In the genomic region with DNA sequence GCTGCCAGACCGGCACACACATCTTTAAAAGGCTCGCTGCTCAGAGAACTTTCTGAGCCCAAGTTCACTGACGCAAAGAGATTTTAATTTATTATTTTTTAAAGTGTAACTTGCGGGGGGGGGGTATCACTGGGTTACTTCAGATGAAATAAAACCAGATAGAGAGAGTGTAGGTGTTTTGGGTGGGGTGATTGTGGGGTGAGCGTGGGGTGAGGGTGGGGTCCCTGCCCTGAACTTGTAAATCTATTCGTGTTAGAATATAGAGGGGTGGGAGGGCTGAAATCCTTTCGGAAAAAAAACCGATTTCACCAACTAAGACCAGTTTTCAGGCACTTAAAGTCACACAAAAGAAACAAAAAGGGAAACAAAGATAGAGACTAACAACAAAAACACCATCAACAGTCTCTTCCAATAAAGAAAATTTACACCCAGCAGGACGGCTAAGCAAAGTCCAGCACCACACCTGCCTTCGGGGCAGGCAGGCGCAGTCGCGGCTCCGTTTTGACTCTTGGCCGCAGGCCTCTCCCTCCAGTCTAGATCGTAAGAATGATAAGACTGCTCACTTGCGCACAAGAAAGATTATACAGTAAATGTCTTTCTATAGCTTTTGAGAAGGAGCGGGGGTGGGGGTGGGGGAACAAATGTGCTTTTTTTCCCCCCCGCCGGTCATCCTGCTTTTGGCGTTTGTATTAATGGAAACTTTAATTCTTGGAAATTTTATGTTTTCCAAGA, we compare ENCODE assay signal across 8 mouse cellular contexts. TPM values are rescaled to one million over a fixed set of nuclear protein-coding genes. Genes with fewer than 3 reads are reported as not detected.
DNase-seq lines count a peak whose midpoint lies in the region; ATAC-seq and TF ChIP-seq lines count a peak whose summit lies in the region.

No protein-coding gene starts in this region.

- TF ChIP-seq CTCF in lung, postnatal 0 days (IDR thresholded peaks at IDR 0.05) = no peak
- no peak for TF ChIP-seq CTCF in kidney, postnatal 0 days (IDR thresholded peaks at IDR 0.05; ENCODE audit: low read depth)

- peaks cover 24% of the 10 kb centered on the region for H3K27me3 ChIP-seq in lung, postnatal 0 days (replicated peaks; ENCODE audit: insufficient read depth, low read length)
- H3K27me3 ChIP-seq in forebrain, embryonic 14.5 days (replicated peaks; ENCODE audit: control insufficient read depth, insufficient read depth, low read length) = peaks cover 37% of the 10 kb centered on the region
- H3K27me3 ChIP-seq in kidney, postnatal 0 days (ENCODE audit: insufficient read depth, low read length) = 0 out of 2 replicates have a peak, but pooled peaks cover 4% of the 10 kb centered on the region
- peaks cover 45% of the 10 kb centered on the region for H3K27me3 ChIP-seq in midbrain, embryonic 14.5 days (ENCODE audit: control insufficient read depth, insufficient read depth, low read length)

- DNase-seq in lung, postnatal 0 days (ENCODE audit: low spot score) = peak; percentile 46
- no peak for DNase-seq in lung, postnatal 25 days (ENCODE audit: low spot score)
- DNase-seq in forebrain, embryonic 14.5 days (ENCODE audit: low spot score) = no peak
- DNase-seq in kidney, postnatal 0 days (ENCODE audit: low spot score) = no peak
- DNase-seq in midbrain, embryonic 14.5 days = peak; percentile 33
- no peak for DNase-seq in Muller cell, postnatal 12 days (ENCODE audit: inconsistent ontology term)
- DNase-seq in testis, postnatal 14 days (ENCODE audit: low spot score) = no peak

- H3K4me2 ChIP-seq in lung, postnatal 0 days (replicated peaks; ENCODE audit: low read depth, low read length) = peak overlapping the region; percentile 74
- H3K4me2 ChIP-seq in forebrain, embryonic 14.5 days (ENCODE audit: low read length) = peak overlapping the region; percentile 98
- peak overlapping the region; percentile 84 for H3K4me2 ChIP-seq in kidney, postnatal 0 days (ENCODE audit: low read length)
- H3K4me2 ChIP-seq in midbrain, embryonic 14.5 days (ENCODE audit: low read length) = peak overlapping the region; percentile 96

- WGBS in lung, postnatal 0 days = 3% methylated on average over 21 of the region's 21 CpGs
- WGBS in forebrain, embryonic 14.5 days = 4% methylated on average over 21 of the region's 21 CpGs
- WGBS in kidney, postnatal 0 days = 1% methylated on average over 21 of the region's 21 CpGs
- 3% methylated on average over 21 of the region's 21 CpGs for WGBS in midbrain, embryonic 14.5 days

- H3K9ac ChIP-seq in lung, postnatal 0 days (replicated peaks; ENCODE audit: low read depth) = 0 out of 2 replicates have a peak overlapping the region, but pooled peaks have one; percentile 8
- H3K9ac ChIP-seq in forebrain, embryonic 14.5 days (ENCODE audit: low read length) = peak overlapping the region; percentile 56
- H3K9ac ChIP-seq in kidney, postnatal 0 days (ENCODE audit: low read depth, low read length) = peak overlapping the region; percentile 61
- H3K9ac ChIP-seq in midbrain, embryonic 14.5 days (replicated peaks; ENCODE audit: low read length) = peak overlapping the region; percentile 40; the same call in 1 of the 2 replicates

- H3K4me3 ChIP-seq in lung, postnatal 0 days (ENCODE audit: low read depth, low read length) = peak overlapping the region; percentile 40
- H3K4me3 ChIP-seq in forebrain, embryonic 14.5 days (ENCODE audit: low read depth, low read length) = peak overlapping the region; percentile 44
- peak overlapping the region; percentile 43 for H3K4me3 ChIP-seq in kidney, postnatal 0 days (replicated peaks; ENCODE audit: low read depth, low read length)
- peak overlapping the region; percentile 46 for H3K4me3 ChIP-seq in midbrain, embryonic 14.5 days (replicated peaks; ENCODE audit: low read depth, low read length)

- H3K27ac ChIP-seq in lung, postnatal 0 days (ENCODE audit: low read length) = peak overlapping the region; percentile 71
- no peak overlapping the region for H3K27ac ChIP-seq in forebrain, embryonic 14.5 days (ENCODE audit: low read depth, low read length)
- H3K27ac ChIP-seq in kidney, postnatal 0 days = peak overlapping the region; percentile 75
- H3K27ac ChIP-seq in midbrain, embryonic 14.5 days (replicated peaks; ENCODE audit: low read depth, low read length) = no peak overlapping the region

- no peak for TF ChIP-seq EP300 in lung, postnatal 0 days (IDR thresholded peaks at IDR 0.05)

- H3K9me3 ChIP-seq in lung, postnatal 0 days (ENCODE audit: low read length) = no peaks in the 10 kb centered on the region
- no peaks in the 10 kb centered on the region for H3K9me3 ChIP-seq in forebrain, embryonic 14.5 days (replicated peaks; ENCODE audit: control insufficient read depth, low read length)
- no peaks in the 10 kb centered on the region for H3K9me3 ChIP-seq in kidney, postnatal 0 days (replicated peaks; ENCODE audit: low read length)
- H3K9me3 ChIP-seq in midbrain, embryonic 14.5 days (ENCODE audit: control insufficient read depth, low read length) = no peaks in the 10 kb centered on the region

- H3K4me1 ChIP-seq in lung, postnatal 0 days (ENCODE audit: insufficient read depth, low read depth, low read length) = peaks cover 3% of the 10 kb centered on the region; the same call in 1 of the 2 replicates
- H3K4me1 ChIP-seq in forebrain, embryonic 14.5 days (ENCODE audit: control insufficient read depth, insufficient read depth, low read length) = peaks cover 3% of the 10 kb centered on the region; the same call in 1 of the 2 replicates
- no peaks in the 10 kb centered on the region for H3K4me1 ChIP-seq in kidney, postnatal 0 days (replicated peaks; ENCODE audit: insufficient read depth, low read length)
- peaks cover 13% of the 10 kb centered on the region for H3K4me1 ChIP-seq in midbrain, embryonic 14.5 days (ENCODE audit: control insufficient read depth, insufficient read depth, low read length)

- peak; percentile 7; the same call in 1 of the 2 replicates for ATAC-seq in lung, postnatal 0 days
- no peak; the same call in 1 of the 2 replicates for ATAC-seq in forebrain, embryonic 14.5 days
- ATAC-seq in kidney, postnatal 0 days (replicated peaks; ENCODE audit: low FRiP score, low read depth) = peak; percentile 8; the same call in 1 of the 2 replicates
- 0 out of 2 replicates have a peak, but pooled peaks have one; percentile 1 for ATAC-seq in midbrain, embryonic 14.5 days (ENCODE audit: low FRiP score, low TSS enrichment)
- ATAC-seq in cerebellum, adult (ENCODE audit: insufficient number of reproducible peaks, low FRiP score, low TSS enrichment) = no peak

- H3K36me3 ChIP-seq in lung, postnatal 0 days (ENCODE audit: insufficient read depth, low read length) = no peaks in the 10 kb centered on the region
- no peaks in the 10 kb centered on the region for H3K36me3 ChIP-seq in forebrain, embryonic 14.5 days (ENCODE audit: control insufficient read depth, insufficient read depth, low read length)
- H3K36me3 ChIP-seq in kidney, postnatal 0 days (ENCODE audit: insufficient read depth, low read length) = no peaks in the 10 kb centered on the region
- H3K36me3 ChIP-seq in midbrain, embryonic 14.5 days (ENCODE audit: control insufficient read depth, insufficient read depth, low read length) = no peaks in the 10 kb centered on the region

RNA-seq across cellular contexts. Expression of a gene that starts 0.4 kb away (rescaled TPM):
- polyA plus RNA-seq in lung, postnatal 0 days (2015; fragmentation: Nextera tagmentation; extraction: Ambion mirVana) = 17.7 and 21.5 TPM in 2 replicates
- polyA plus RNA-seq in forebrain, embryonic 14.5 days (2014; fragmentation: Nextera tagmentation; extraction: Ambion mirVana) = 15.0 TPM in 2 replicates
- 31.1 and 35.9 TPM in 2 replicates for polyA plus RNA-seq in kidney, postnatal 0 days (2015; fragmentation: Nextera tagmentation; extraction: Ambion mirVana)
- polyA plus RNA-seq in midbrain, embryonic 14.5 days (2014; fragmentation: Nextera tagmentation; extraction: Ambion mirVana) = 10.7 and 13.6 TPM in 2 replicates

Comparison
In these comparisons a context has a peak if more than half of its experiments do, and no peak if none do; other contexts are left out.
1. DNase-seq: peak in lung, postnatal 0 days (single experiment) and midbrain, embryonic 14.5 days (single experiment); none in lung, postnatal 25 days (single experiment), forebrain, embryonic 14.5 days (single experiment), kidney, postnatal 0 days (single experiment), Muller cell, postnatal 12 days (single experiment) and testis, postnatal 14 days (single experiment).
2. ATAC-seq: peak in lung, postnatal 0 days (single experiment), kidney, postnatal 0 days (single experiment) and midbrain, embryonic 14.5 days (single experiment); none in forebrain, embryonic 14.5 days (single experiment) and cerebellum, adult (single experiment).
3. H3K27ac ChIP-seq: peak in lung, postnatal 0 days (single experiment) and kidney, postnatal 0 days (single experiment); none in forebrain, embryonic 14.5 days (single experiment) and midbrain, embryonic 14.5 days (single experiment).
4. H3K9ac ChIP-seq: peak in every context shown above with its lines; median percentile 61 in kidney, postnatal 0 days; 56 in forebrain, embryonic 14.5 days; 40 in midbrain, embryonic 14.5 days; 8 in lung, postnatal 0 days.
5. Peak in every context shown above with its lines, with median percentiles within 50 percentile points of each other: H3K4me2 ChIP-seq and H3K4me3 ChIP-seq.